Mouse (Mus musculus) cerebellum, adult 2 months (tissue): Measurements from ENCODE around the gene 1700125H20Rik.

Source experiments
- CTCF ChIP-seq: fragments of 200-500 bp; IDR thresholded peaks from 2 replicates; pipeline ENCODE4 v1.5.1; 2011; ENCODE audit warnings: low read depth, mild to moderate bottlenecking, control low read depth, low read length, moderate library complexity, borderline replicate concordance; ENCODE audit not compliant: insufficient read depth
- POLR2A ChIP-seq: fragments of 200-500 bp; IDR thresholded peaks from 2 replicates; pipeline ENCODE4 v1.6.1; 2011; ENCODE audit warnings: low read length, control low read depth, borderline replicate concordance; ENCODE audit not compliant: insufficient read depth

- TF ChIP-seq CTCF (no peak), POLR2A (no peak)
Observed at GRCm38 (mm10) chr11:85177761-85178160, 7.6 kb downstream of the 1700125H20Rik start.
